In genomic region chr3:31229281-31229680, GRCm38 (mm10) we compare ENCODE assay signal across 20 mouse cellular contexts.
DNase-seq lines count a peak whose midpoint lies in the region; TF ChIP-seq lines count a peak whose summit lies in the region.
"Had no signal": no experiment of that assay in that cellular context is flagged by ENCODE, and none has a peak within 500 bp of the region (broad histone marks: within the 10 kb centered on the region; RNA-seq: fewer than 3 reads in every experiment).

No protein-coding gene starts in this region.

- DNase-seq in adrenal gland, adult (ENCODE audit: inconsistent age in 2 of 2, low spot score in 1 of 2): peak; percentile 55 to 66
- no peak for DNase-seq in adrenal gland, postnatal 25 days
- DNase-seq in cerebellum, adult 2 months: no peak
- DNase-seq in cerebellum, postnatal 36 days: no peak
- DNase-seq in layer of hippocampus, adult 9-11 months: peak; percentile 58
- DNase-seq in layer of hippocampus, adult 18-20 months (ENCODE audit: low spot score in 2 of 2): no peak
- DNase-seq in retina, embryonic 14.5 days (ENCODE audit: low spot score): no peak
- DNase-seq in lung, adult 2 months: no peak
- DNase-seq: B cell, adult 2 months; embryo, embryonic 11 days; gastrocnemius, postnatal 10 days; heart, adult 18-20 months; heart, postnatal 10 days; heart, postnatal 4 days had no signal

- TF ChIP-seq POLR2A in cerebellum, adult 2 months (IDR thresholded peaks at IDR 0.05; ENCODE audit: borderline replicate concordance, insufficient read depth, low read length): no peak
- TF ChIP-seq POLR2A in lung, adult 2 months (IDR thresholded peaks at IDR 0.05; ENCODE audit: borderline replicate concordance, extremely low read depth, low read depth, low read length): no peak

- H3K27ac ChIP-seq in cerebellum, adult 2 months (ENCODE audit: insufficient read depth, low read length): peak overlapping the region; percentile 48; the same call in 1 of the 2 replicates
- H3K27ac ChIP-seq: embryonic facial prominence, embryonic 15.5 days; forebrain, embryonic 10.5 days; heart, embryonic 10.5 days; hindbrain, embryonic 13.5 days; hindbrain, postnatal 0 days had no signal

- H3K4me3 ChIP-seq in cerebellum, adult 2 months (replicated peaks; ENCODE audit: insufficient read depth, low read depth, low read length): no peak overlapping the region
- no peak overlapping the region for H3K4me3 ChIP-seq in lung, adult 2 months (replicated peaks; ENCODE audit: extremely low read depth, low read depth, low read length)
- H3K4me3 ChIP-seq: embryonic facial prominence, embryonic 15.5 days; erythroblast, embryonic 14.5 days; forebrain, embryonic 10.5 days; heart, embryonic 10.5 days; hindbrain, embryonic 13.5 days had no signal

- TF ChIP-seq CTCF in cerebellum, adult 2 months (IDR thresholded peaks at IDR 0.05; ENCODE audit: borderline replicate concordance, insufficient read depth, low read depth, low read length): no peak
- TF ChIP-seq CTCF in lung, adult 2 months (IDR thresholded peaks at IDR 0.05; ENCODE audit: insufficient read depth, low read length): no peak

- 51% methylated on average over 5 of the region's 5 CpGs for WGBS in cerebellum, adult 2 months
- WGBS in lung, adult 2 months: 76% methylated on average over 5 of the region's 5 CpGs

- H3K4me1 ChIP-seq in cerebellum, adult 2 months (ENCODE audit: control insufficient read depth, insufficient read depth, low read length): no peaks in the 10 kb centered on the region
- H3K4me1 ChIP-seq in lung, adult 2 months (ENCODE audit: control insufficient read depth, insufficient read depth, low read length): no peaks in the 10 kb centered on the region
- H3K4me1 ChIP-seq: embryonic facial prominence, embryonic 15.5 days; heart, embryonic 10.5 days had no signal

- no peaks in the 10 kb centered on the region for H3K27me3 ChIP-seq in cerebellum, adult 2 months (ENCODE audit: control insufficient read depth, insufficient read depth, low read length)
- H3K27me3 ChIP-seq: embryonic facial prominence, embryonic 15.5 days; hindbrain, embryonic 13.5 days had no signal

Comparison
In these comparisons a context has a peak if more than half of its experiments do, and no peak if none do; other contexts are left out.
1. DNase-seq: peak in adrenal gland, adult (2 of 2) and layer of hippocampus, adult 9-11 months (single experiment); none in adrenal gland, postnatal 25 days (single experiment), cerebellum, adult 2 months (0 of 2), cerebellum, postnatal 36 days (0 of 2), layer of hippocampus, adult 18-20 months (0 of 2), retina, embryonic 14.5 days (single experiment) and lung, adult 2 months (single experiment).